Mouse (Mus musculus) adrenal gland, adult 10 weeks (tissue): ENCODE measurements around the gene Klk1b1. TPM values are rescaled to one million over a fixed set of nuclear protein-coding genes. Genes with fewer than 3 reads are reported as not detected.

Source experiments
- polyA plus RNA-seq: library from polyadenylated mRNA; stranded (reverse); fragments of 350-450 nt; fragmentation: Illumina TruSeq; extraction: RNeasy Lipid Tissue Mini Kit (QIAGEN cat#74804); gene quantifications from one replicate; pipeline ENCODE4 v1.2.3, GENCODE M21; 2014; ENCODE audit warnings: low read depth, low replicate concordance

The Klk1b1 gene
- not detected for polyA plus RNA-seq

GRCm38 (mm10) chr7:43966451-43966850, at the start of gene Klk1b1:
Gene Klk1b1 (plus strand): TSS chr7:43966751.

GRCm38 (mm10) chr7:43933440-43933839, 33.1 kb upstream of the Klk1b1 start, which contains the start of gene Klk15:
Gene Klk15 (plus strand): TSS chr7:43933740.

GRCm38 (mm10) chr7:43950364-43950763, 16.2 kb upstream of the Klk1b1 start, which contains the start of gene Klk1b8:
Gene Klk1b8 (plus strand): TSS chr7:43950664.

GRCm38 (mm10) chr7:43975761-43976160, 9.2 kb downstream of the Klk1b1 start, which contains the start of gene Klk1b9:
Gene Klk1b9 (plus strand): TSS chr7:43976061.

GRCm38 (mm10) chr7:43995577-43995976, 29.0 kb downstream of the Klk1b1 start, which contains the start of gene Klk1b11:
Gene Klk1b11 (plus strand): TSS chr7:43995877.

GRCm38 (mm10) chr7:44011868-44012267, 45.3 kb downstream of the Klk1b1 start, which contains the start of gene Klk1b26:
Gene Klk1b26 (plus strand): TSS chr7:44012168.

Other genes starting within 250 kb of the Klk1b1 start
- not detected for gene Klk12, start 197.9 kb upstream of the Klk1b1 start, polyA plus RNA-seq
- gene Klk11, start 192.1 kb upstream of the Klk1b1 start, polyA plus RNA-seq, result not detected
- 0.58 TPM for gene Klk10, start 185.7 kb upstream of the Klk1b1 start, polyA plus RNA-seq
- gene Klk9, start 174.9 kb upstream of the Klk1b1 start, polyA plus RNA-seq, result not detected
- gene Klk8, start 169.2 kb upstream of the Klk1b1 start, polyA plus RNA-seq, result not detected
- not detected for gene Klk7, start 155.5 kb upstream of the Klk1b1 start, polyA plus RNA-seq
- not detected for gene Klk6, start 142.3 kb upstream of the Klk1b1 start, polyA plus RNA-seq
- gene Klk5, start 124.8 kb upstream of the Klk1b1 start, polyA plus RNA-seq, result not detected
- gene Klk4, start 85.6 kb upstream of the Klk1b1 start, polyA plus RNA-seq, result not detected
- not detected for gene Klk15, start 33.0 kb upstream of the Klk1b1 start, polyA plus RNA-seq
- gene Klk1b8, start 16.1 kb upstream of the Klk1b1 start, polyA plus RNA-seq, result not detected
- not detected for gene Klk1b9, start 9.3 kb downstream of the Klk1b1 start, polyA plus RNA-seq
- gene Klk1b11, start 29.1 kb downstream of the Klk1b1 start, polyA plus RNA-seq, result not detected
- not detected for gene Klk1b26, start 45.4 kb downstream of the Klk1b1 start, polyA plus RNA-seq
- gene Klk1b27, start 85.5 kb downstream of the Klk1b1 start, polyA plus RNA-seq, result not detected
- not detected for gene Klk1b21, start 135.6 kb downstream of the Klk1b1 start, polyA plus RNA-seq
- gene Klk1b22, start 145.9 kb downstream of the Klk1b1 start, polyA plus RNA-seq, result not detected
- not detected for gene Klk1b16, start 170.0 kb downstream of the Klk1b1 start, polyA plus RNA-seq
- not detected for gene Klk1b24, start 221.5 kb downstream of the Klk1b1 start, polyA plus RNA-seq
- gene Klk1b3, start 231.4 kb downstream of the Klk1b1 start, polyA plus RNA-seq, result not detected
- gene Klk1b4, start 240.7 kb downstream of the Klk1b1 start, polyA plus RNA-seq, result not detected
- not detected for gene Klk1b5, start 249.2 kb downstream of the Klk1b1 start, polyA plus RNA-seq